Mouse (Mus musculus) hindbrain, embryonic 16.5 days (tissue): ENCODE results near the gene Fibp. TPM values are rescaled to one million over a fixed set of nuclear protein-coding genes. Genes with fewer than 3 reads are reported as not detected.

ENCODE experiments used
- ATAC-seq: fragments of 200-750 bp; cut with Nextera tagmentation; 2 replicates; pipeline ENCODE4 v1.8.0; 2017; ENCODE audit warnings: moderate TSS enrichment, moderate library complexity
- H3K27ac ChIP-seq: fragments of 300-500 bp; sonication (generic); 2 replicates; pipeline ENCODE4 v1.5.1; 2014; ENCODE audit warnings: low read depth, mild to moderate bottlenecking, control low read depth, low read length, moderate library complexity
- H3K27me3 ChIP-seq: fragments of 300-500 bp; sonication (generic); replicated peaks from 2 replicates; pipeline ENCODE4 v1.6.1; 2014; ENCODE audit warnings: low read length; ENCODE audit not compliant: control insufficient read depth, insufficient read depth
- H3K36me3 ChIP-seq: fragments of 300-500 bp; sonication (generic); 2 replicates; pipeline ENCODE4 v1.6.1; 2014; ENCODE audit warnings: mild to moderate bottlenecking, low read length, moderate library complexity, mixed read lengths; ENCODE audit not compliant: control insufficient read depth, insufficient read depth
- H3K4me1 ChIP-seq: fragments of 300-500 bp; sonication (generic); 2 replicates; pipeline ENCODE4 v1.6.1; 2014; ENCODE audit warnings: low read depth, low read length; ENCODE audit not compliant: control insufficient read depth, insufficient read depth
- H3K4me2 ChIP-seq: fragments of 300-500 bp; sonication (generic); 2 replicates; pipeline ENCODE4 v1.6.1; 2014; ENCODE audit warnings: mild to moderate bottlenecking, low read length, control low read depth, moderate library complexity
- H3K4me3 ChIP-seq: fragments of 300-500 bp; sonication (generic); 2 replicates; pipeline ENCODE4 v1.5.1; 2014; ENCODE audit warnings: mild to moderate bottlenecking, low read length, control low read depth, moderate library complexity
- H3K9ac ChIP-seq: fragments of 300-500 bp; sonication (generic); 2 replicates; pipeline ENCODE4 v1.6.1; 2014; ENCODE audit warnings: low read depth, mild to moderate bottlenecking, control low read depth, low read length, moderate library complexity
- H3K9me3 ChIP-seq: fragments of 300-500 bp; sonication (generic); 2 replicates; pipeline ENCODE4 v1.6.1; 2014; ENCODE audit warnings: mild to moderate bottlenecking, low read length, moderate library complexity; ENCODE audit not compliant: control insufficient read depth
- WGBS: fragments of 180-500 bp; shearing (Covaris S2); extraction: QIAGEN DNeasy Blood & Tissue Kit; methylation state at CpG from one replicate; pipeline ENCODE4 v1.1.7; 2014; 5-methylcytosine and 5-hydroxymethylcytosine counted together
- polyA plus RNA-seq: library from polyadenylated mRNA; unstranded; fragments of >200 nt; fragmentation: Nextera tagmentation; extraction: Ambion mirVana; gene quantifications from 2 replicates; pipeline ENCODE4 v1.2.1, GENCODE M21; 2015

The Fibp gene
- polyA plus RNA-seq, 1 experiment from 2014 or later, result 153 TPM

DNA sequence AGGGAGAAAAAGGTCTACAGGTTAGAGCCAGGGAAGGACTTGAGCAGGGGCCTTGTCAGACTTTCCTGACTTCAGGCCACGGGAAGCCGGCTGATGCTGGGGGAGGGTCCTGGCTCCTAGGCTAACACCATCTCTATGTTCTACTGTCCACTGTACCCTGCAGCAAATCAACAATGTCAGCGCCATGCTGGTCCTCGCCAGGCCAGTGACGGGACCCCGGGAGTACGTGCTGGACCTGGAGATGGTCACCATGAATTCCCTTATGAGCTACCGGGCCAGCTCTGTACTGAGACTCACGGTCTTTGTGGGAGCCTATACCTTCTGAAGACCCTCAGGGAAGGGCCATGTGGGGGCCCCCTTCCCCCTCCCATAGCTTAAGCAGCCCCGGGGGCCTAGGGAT is 21.0 kb downstream of the Fibp start:
- ATAC-seq, result no peak
- Histone ChIP-seq H3K9me3 (no peaks in the 10 kb centered on the region), H3K36me3 (peaks cover 21% of the 10 kb centered on the region), H3K27ac (no peak overlapping the region), H3K9ac (no peak overlapping the region), H3K27me3 (no peaks in the 10 kb centered on the region), H3K4me2 (no peak overlapping the region), H3K4me3 (no peak overlapping the region), H3K4me1 (no peaks in the 10 kb centered on the region)
- WGBS, result 92% methylated on average over 10 of the region's 10 CpGs

DNA sequence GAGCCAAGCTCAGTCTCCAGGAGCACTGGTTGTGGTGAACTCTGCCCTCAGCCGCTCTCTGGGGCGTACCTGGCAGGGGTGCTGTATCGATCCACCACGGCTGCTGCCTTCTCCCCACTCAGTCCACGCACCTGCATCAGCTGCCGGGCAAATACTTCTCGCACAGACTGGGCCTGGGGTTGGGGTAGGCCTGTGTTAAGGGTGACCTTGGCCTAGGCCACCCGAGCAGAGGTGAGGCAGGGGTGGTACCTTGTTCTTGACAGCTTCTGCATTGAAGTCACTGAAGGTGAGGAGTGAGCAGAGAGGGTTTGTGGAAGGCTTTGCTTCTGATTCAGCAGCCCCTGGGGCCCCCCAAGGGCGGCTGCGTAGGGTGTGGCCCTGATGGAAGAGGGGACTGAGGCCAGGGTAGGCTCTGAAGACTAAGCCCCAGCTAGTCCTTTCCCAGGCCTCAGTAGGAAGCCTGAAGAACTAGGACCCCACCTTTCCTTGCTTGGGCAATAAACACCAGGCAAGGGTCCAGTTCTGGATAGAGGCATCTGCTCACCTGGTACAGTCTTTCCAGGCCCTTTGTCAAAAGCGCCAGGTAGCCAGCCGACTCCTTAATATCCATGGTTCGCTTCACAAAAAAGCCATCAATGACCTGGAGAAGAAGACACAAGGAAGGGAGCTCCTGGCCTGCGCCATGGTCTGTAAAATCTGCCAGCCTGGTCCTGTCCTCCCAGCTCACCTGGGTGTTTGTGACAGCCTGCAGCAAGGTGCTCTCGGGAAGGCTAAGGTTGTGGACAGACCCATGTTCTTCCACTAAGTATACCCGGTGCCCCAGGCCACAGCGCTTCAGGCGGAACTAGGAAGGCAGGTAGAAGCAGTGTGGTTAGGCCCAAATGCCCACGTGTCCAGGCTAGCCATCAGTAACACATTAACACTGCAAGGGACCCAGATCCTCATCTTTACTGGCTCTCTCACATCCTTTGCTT is 23.3 kb downstream of the Fibp start:
- no peak for ATAC-seq
- Histone ChIP-seq H3K27ac (no peak overlapping the region), H3K4me1 (peaks cover 10% of the 10 kb centered on the region), H3K36me3 (peaks cover 21% of the 10 kb centered on the region), H3K9me3 (no peaks in the 10 kb centered on the region), H3K4me2 (no peak overlapping the region), H3K9ac (no peak overlapping the region), H3K27me3 (no peaks in the 10 kb centered on the region), H3K4me3 (no peak overlapping the region)
- WGBS, result 95% methylated on average over 19 of the region's 19 CpGs

DNA sequence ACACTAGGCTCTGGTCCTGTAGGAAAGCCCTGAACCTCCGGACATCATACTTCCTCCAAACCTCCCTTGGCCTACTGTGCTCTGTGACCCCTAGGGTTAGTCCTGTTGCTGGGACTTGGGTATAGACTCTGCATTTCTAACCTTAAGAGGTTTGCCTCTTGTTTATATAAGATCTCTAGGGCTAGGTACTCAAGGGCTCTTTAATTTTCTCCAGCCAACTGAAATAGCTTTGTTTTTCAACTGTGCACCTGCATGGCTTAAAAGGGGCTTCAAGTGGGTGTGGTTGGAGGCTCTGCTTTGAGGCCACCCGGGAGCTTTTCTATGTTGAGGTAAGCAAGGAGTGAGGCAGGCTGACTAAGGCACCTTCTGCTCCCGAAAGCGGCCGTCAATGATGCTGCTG is 24.1 kb downstream of the Fibp start:
- 97% methylated on average over 5 of the region's 5 CpGs for WGBS
- Histone ChIP-seq H3K4me2 (no peak overlapping the region), H3K9me3 (no peaks in the 10 kb centered on the region), H3K27me3 (no peaks in the 10 kb centered on the region), H3K36me3 (peaks cover 21% of the 10 kb centered on the region), H3K4me1 (peaks cover 13% of the 10 kb centered on the region), H3K4me3 (no peak overlapping the region), H3K9ac (no peak overlapping the region), H3K27ac (no peak overlapping the region)
- no peak for ATAC-seq

DNA sequence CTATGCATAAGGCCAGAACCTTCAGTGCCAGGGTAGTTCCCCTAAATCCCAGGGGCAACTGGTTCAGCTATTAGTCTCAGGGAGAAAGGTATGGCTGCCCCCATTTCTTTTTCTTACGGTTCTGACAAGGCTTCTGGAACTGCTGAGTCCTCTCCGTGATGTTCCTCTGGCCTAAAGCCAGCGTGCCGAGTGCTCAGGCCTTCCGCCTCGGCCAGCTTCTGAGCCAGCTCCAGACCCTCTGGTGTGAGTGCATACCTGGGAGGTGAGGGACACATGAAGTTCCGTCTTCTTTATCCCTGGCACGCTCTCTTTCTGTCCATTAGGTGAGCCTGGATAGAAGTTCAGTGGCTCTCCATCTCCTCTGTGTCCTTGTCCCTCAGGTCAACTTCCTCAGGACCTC is 25.0 kb downstream of the Fibp start:
- Histone ChIP-seq H3K9me3 (no peaks in the 10 kb centered on the region), H3K4me3 (no peak overlapping the region), H3K36me3 (peaks cover 21% of the 10 kb centered on the region), H3K9ac (no peak overlapping the region), H3K27ac (no peak overlapping the region), H3K27me3 (no peaks in the 10 kb centered on the region), H3K4me1 (peaks cover 15% of the 10 kb centered on the region), H3K4me2 (no peak overlapping the region)
- ATAC-seq, result no peak
- WGBS, result 90% methylated on average over 8 of the region's 8 CpGs

DNA sequence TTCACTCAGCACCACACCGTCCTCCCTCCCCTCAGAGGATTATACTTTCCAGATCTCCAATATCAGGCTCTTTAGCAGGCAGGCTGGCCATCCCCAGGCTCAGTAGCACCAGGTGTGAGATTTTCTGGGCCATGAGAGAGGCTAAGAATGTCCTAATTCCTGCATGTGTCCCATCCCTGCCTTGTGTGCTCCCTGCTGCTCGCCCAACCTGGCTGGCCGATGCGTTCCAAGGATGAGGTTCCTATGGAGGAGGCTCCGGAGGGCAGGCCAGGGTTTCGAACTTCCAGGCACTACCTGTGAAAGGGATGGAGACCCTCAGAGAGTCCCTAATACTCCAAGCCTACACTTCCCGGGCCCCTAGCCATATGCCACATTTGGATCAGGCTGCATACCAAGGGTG is 25.4 kb downstream of the Fibp start:
- H3K27ac ChIP-seq, result no peak overlapping the region
- WGBS, result 97% methylated on average over 7 of the region's 7 CpGs
- no peak overlapping the region for H3K4me2 ChIP-seq
- H3K4me3 ChIP-seq, result no peak overlapping the region
- peaks cover 21% of the 10 kb centered on the region for H3K36me3 ChIP-seq
- no peak overlapping the region for H3K9ac ChIP-seq
- no peaks in the 10 kb centered on the region for H3K27me3 ChIP-seq
- no peak for ATAC-seq
- H3K4me1 ChIP-seq, result peaks cover 15% of the 10 kb centered on the region
- H3K9me3 ChIP-seq, result no peaks in the 10 kb centered on the region

DNA sequence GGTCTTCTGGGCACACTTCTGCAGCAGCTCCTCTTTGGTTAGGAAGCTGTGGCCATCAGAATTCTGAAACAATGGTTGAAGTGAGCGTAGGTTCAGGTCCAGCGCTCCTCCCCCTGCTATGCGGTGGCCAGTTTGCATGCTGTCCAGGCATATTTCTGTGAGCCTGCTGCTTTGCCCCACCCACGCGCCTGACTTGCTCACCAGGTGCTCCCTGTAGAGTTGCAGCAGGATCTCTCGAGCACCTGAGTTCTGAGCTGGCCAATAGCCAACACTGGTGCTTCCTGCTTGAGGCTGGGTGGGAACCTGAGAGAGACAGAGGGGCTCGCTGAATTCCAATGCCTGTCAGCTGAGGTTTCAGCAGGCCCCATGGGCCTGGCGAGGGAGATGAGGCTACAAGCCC is 25.9 kb downstream of the Fibp start:
- Histone ChIP-seq H3K4me3 (no peak overlapping the region), H3K4me1 (peaks cover 15% of the 10 kb centered on the region), H3K4me2 (no peak overlapping the region), H3K9ac (no peak overlapping the region), H3K27me3 (no peaks in the 10 kb centered on the region), H3K27ac (no peak overlapping the region), H3K36me3 (peaks cover 21% of the 10 kb centered on the region), H3K9me3 (no peaks in the 10 kb centered on the region)
- WGBS, result 93% methylated on average over 8 of the region's 8 CpGs
- ATAC-seq, result no peak

DNA sequence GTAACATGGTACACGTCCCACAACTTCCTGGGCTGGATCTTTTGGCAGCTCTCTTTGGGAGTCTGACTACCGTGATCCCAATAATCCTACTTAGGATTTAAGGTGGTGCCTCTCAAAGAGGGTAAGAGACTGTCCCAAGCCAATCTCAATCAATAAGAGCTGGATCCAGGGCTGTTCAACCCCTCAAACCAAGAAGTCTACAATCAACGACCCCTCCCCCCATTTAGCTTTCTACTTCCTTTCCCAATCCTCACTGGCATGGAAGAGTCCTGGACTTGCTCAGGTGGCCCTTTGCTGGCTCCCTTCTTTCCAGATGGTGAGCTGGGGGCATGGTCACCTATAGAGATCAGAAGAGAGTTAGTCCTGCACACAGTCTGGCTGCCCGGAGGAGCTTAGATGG is 26.4 kb downstream of the Fibp start:
- 86% methylated on average over 4 of the region's 4 CpGs for whole genome bisulfite sequencing
- no peak overlapping the region for H3K4me3 ChIP-seq
- no peak overlapping the region for H3K9ac ChIP-seq
- peaks cover 16% of the 10 kb centered on the region for H3K4me1 ChIP-seq
- no peak overlapping the region for H3K27ac ChIP-seq
- H3K9me3 ChIP-seq, result no peaks in the 10 kb centered on the region
- no peak overlapping the region; the same call in 1 of the 2 replicates for H3K4me2 ChIP-seq
- ATAC-seq, result no peak
- no peaks in the 10 kb centered on the region for H3K27me3 ChIP-seq
- H3K36me3 ChIP-seq, result peaks cover 21% of the 10 kb centered on the region

DNA sequence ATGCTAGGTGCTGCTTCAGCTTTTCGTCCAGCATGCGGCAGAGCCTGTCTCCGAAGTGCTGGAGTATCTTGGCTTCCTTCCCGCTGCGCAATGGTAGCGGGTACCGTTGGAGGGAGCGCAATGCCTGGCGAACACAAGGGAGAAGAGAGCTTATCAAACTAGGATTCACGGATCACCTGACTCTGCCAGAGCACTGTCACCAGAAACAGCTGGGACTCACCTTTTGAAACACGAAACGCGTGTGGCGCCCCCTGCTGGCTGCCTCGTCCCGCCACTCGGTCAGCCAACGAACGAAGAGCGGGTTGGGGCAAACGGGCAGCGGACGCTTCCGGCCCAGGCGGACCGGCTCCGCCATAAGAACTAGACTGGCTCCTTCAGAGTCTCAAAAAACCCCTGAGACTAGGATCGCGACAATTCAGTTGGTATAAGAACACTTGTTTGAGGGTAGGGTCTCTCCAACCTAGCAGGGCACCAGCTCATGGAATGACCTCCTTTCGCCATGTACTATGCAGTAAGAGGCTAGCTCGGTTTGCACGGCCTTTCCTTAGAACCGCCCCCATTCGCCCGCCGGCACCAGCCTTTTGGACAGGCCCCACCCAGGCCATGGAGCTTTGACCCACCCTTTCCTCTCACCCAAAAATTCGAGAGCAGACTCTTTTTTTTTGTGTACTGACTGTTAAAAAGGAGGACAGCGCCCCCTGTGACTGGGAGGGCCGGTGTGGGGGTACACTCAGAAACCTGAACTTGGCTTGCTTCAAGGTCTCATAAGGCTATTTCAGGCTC is 27.5 kb downstream of the Fibp start, which contains the start of gene Mus81:
Gene Mus81, minus strand, starts transcription at position 635 of the 783 bp plus-strand sequence.
- Histone ChIP-seq H3K27ac (peak within 1 kb of the TSS; percentile 99), H3K36me3 (peaks cover 23% of the 10 kb centered on the region), H3K9me3 (no peaks in the 10 kb centered on the region), H3K27me3 (no peaks in the 10 kb centered on the region), H3K9ac (peak within 1 kb of the TSS; percentile 71), H3K4me3 (peak within 1 kb of the TSS; percentile 57), H3K4me1 (peaks cover 28% of the 10 kb centered on the region), H3K4me2 (peak within 1 kb of the TSS; percentile 81)
- WGBS, result under 1% methylated on average over 39 of the region's 39 CpGs
- peak; percentile 74 for ATAC-seq
